Mouse (Mus musculus) ES-E14 (cell line): ENCODE results near the gene Crcp. TPM values are rescaled to one million over a fixed set of nuclear protein-coding genes. Genes with fewer than 3 reads are reported as not detected.

Source experiments
- DNase-seq: peaks from one replicate; pipeline ENCODE4 v3.0.0-alpha.2; 2013; ENCODE audit warnings: low read depth, low spot score
- H3K27ac ChIP-seq: 2 replicates; pipeline ENCODE4 v1.5.1; 2012; ENCODE audit warnings: low read depth, mild to moderate bottlenecking, low read length, moderate library complexity, mixed read lengths; ENCODE audit not compliant: poor library complexity, insufficient read depth, severe bottlenecking
- H3K36me3 ChIP-seq: 2 replicates; pipeline ENCODE4 v1.6.1; 2012; ENCODE audit warnings: mild to moderate bottlenecking, low read length, moderate library complexity, mixed read lengths; ENCODE audit not compliant: control insufficient read depth, poor library complexity, insufficient read depth, severe bottlenecking
- H3K4me1 ChIP-seq, 2 experiments: fragments of 150-350 bp in 1 of 2; sonication (generic) in 1 of 2; 2 replicates each; pipeline ENCODE4 v1.6.1; 2012; ENCODE audit warnings: low read length in 2 of 2, mild to moderate bottlenecking in 1 of 2, mixed read lengths in 1 of 2; ENCODE audit not compliant: control insufficient read depth in 2 of 2, insufficient read depth in 2 of 2, poor library complexity in 1 of 2
- H3K4me3 ChIP-seq, 2 experiments: fragments of 150-350 bp in 1 of 2; sonication (generic) in 1 of 2; 2 replicates each; pipeline ENCODE4 v1.5.1; 2012; ENCODE audit warnings: low read length in 2 of 2, low read depth in 1 of 2, mild to moderate bottlenecking in 1 of 2, mixed read lengths in 1 of 2; ENCODE audit not compliant: insufficient read depth in 1 of 2, poor library complexity in 1 of 2, severe bottlenecking in 1 of 2
- H3K9ac ChIP-seq: 2 replicates; pipeline ENCODE4 v1.6.1; 2012; ENCODE audit warnings: low read depth, mild to moderate bottlenecking, low read length, mixed read lengths; ENCODE audit not compliant: poor library complexity, insufficient read depth, severe bottlenecking
- H3K9me3 ChIP-seq: fragments of 150-350 bp; sonication (generic); 2 replicates; pipeline ENCODE4 v1.6.1; 2012; ENCODE audit warnings: low read depth, mild to moderate bottlenecking, low read length; ENCODE audit not compliant: control insufficient read depth, insufficient read depth
- CHD2 ChIP-seq: IDR thresholded peaks from 2 replicates; pipeline ENCODE4 v1.6.1; 2014; ENCODE audit warnings: mild to moderate bottlenecking, low read depth, low read length, inconsistent platforms
- HCFC1 ChIP-seq: IDR thresholded peaks from 2 replicates; pipeline ENCODE4 v1.6.1; 2012; ENCODE audit warnings: low read length, inconsistent platforms, borderline replicate concordance; ENCODE audit not compliant: insufficient read depth
- MAFK ChIP-seq: IDR thresholded peaks from 2 replicates; pipeline ENCODE4 v1.6.1; 2014; ENCODE audit warnings: mild to moderate bottlenecking, low read depth, low read length, inconsistent platforms; ENCODE audit not compliant: insufficient read depth
- ZC3H11A ChIP-seq: IDR thresholded peaks from 2 replicates; pipeline ENCODE4 v1.6.1; 2012; ENCODE audit warnings: low read depth, mild to moderate bottlenecking, inconsistent platforms, low read length, borderline replicate concordance
- ZNF384 ChIP-seq: IDR thresholded peaks from 2 replicates; pipeline ENCODE4 v1.6.1; 2012; ENCODE audit warnings: low read depth, low read length, inconsistent platforms
- in situ Hi-C, 2 experiments: fragments of 600-800 bp; cut with MboI; formaldehyde crosslinking; loops; one replicate each; pipeline ENCODE4 v1.15.1; 2025; ENCODE audit warnings: low sequenced_read_pairs in 2 of 2, inconsistent platforms in 1 of 2; ENCODE audit not compliant: unreplicated experiment in 2 of 2
- total RNA-seq: library from RNA; depleted of rRNA; stranded (reverse); fragments of 300-350 nt; gene quantifications from 2 replicates; pipeline ENCODE4 v1.2.3, GENCODE M21; 2012

Gene Crcp
- total RNA-seq, 1 experiment = 30.8 TPM

DNA sequence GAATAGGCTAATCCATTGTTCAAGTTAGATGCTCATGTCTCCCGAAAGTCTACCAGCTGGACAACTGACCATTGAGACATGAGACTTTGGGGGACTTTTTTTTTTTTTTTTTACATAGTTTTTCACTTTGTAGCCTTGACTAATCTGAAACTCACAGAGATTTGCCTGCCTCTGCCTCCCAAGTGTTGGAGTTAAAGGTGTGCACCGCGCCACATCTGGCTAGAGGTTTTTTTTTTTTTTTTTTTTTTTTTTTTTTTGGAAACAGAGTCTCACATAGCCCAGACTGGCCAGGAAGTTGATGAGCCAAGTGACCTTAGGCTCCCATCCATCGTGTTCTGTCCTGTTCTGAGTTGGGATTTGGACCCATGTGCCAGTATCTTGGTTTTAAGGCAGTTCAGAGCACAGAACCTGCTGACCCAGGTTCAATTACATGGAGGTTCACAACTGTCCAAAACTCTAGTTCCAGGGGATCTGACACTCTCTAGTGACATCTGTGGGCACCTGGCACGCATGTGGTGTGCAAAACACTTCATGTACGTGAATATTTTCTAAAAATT lies 21.0 kb upstream of the Crcp start:
- Histone ChIP-seq H3K4me1 (peaks cover under 1 to 4% of the 10 kb centered on the region in 2 experiments; a peak in 2 of 4 replicates), H3K4me3 (no peak overlapping the region), H3K27ac (no peak overlapping the region), H3K36me3 (peaks cover 7% of the 10 kb centered on the region; the same call in 1 of the 2 replicates), H3K9ac (no peak overlapping the region), H3K9me3 (no peaks in the 10 kb centered on the region)
- DNase-seq = no peak
- no peak for TF ChIP-seq HCFC1
- TF ChIP-seq ZNF384 = peak; percentile 53; the same call in 1 of the 2 replicates
- in situ Hi-C loops = no loop called here

DNA sequence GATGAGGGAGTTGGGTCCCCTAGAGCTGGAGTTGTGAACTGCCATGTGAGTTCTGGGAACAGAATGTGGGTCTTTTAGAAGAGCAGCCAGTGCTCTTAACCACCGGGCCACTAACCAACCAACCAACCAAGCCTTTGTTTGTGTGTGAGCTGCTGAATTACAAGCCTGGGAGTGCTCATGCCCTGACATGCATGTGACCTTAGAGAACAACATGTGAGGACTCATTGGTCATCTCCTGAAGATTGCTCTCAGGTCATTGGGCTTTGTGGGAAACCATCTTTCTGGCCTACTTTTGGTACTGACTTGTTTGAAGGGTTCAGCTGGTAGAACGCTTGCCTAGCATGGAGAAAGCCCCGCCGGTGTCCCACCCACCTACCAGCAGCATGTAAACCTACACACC lies 19.3 kb upstream of the Crcp start:
- H3K4me3 ChIP-seq = no peak overlapping the region
- H3K27ac ChIP-seq = peak overlapping the region; percentile 11; the same call in 1 of the 2 replicates
- no peaks in the 10 kb centered on the region for H3K9me3 ChIP-seq
- H3K9ac ChIP-seq = no peak overlapping the region
- H3K4me1 ChIP-seq = no peaks in the 10 kb centered on the region
- TF ChIP-seq ZC3H11A (no peak), ZNF384 (no peak), CHD2 (no peak)
- in situ Hi-C loops = no loop called here
- no peak for DNase-seq
- H3K36me3 ChIP-seq = peaks cover 7% of the 10 kb centered on the region; the same call in 1 of the 2 replicates

DNA sequence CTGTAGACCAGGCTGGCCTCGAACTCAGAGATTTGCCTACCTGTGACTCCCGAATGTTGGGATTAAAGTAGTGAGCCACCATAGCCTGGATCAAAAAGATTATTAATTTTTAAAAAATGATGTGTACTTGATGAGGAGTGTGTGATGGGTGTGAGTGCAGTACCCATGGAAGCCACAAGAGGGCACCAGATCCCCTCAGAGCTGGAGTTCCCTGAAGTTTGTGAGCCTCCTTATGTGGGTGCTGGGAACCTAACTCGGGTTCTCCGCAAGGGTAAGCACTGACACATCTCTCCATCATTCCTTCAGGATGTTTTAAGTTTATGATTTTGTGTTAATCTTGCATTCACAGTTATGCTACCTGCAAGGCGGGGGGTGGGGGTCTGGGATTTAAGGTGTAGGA lies 18.1 kb upstream of the Crcp start:
- in situ Hi-C loops = no loop called here
- Histone ChIP-seq H3K4me3 (no peak overlapping the region), H3K9me3 (no peaks in the 10 kb centered on the region), H3K9ac (no peak overlapping the region), H3K36me3 (peaks cover 9% of the 10 kb centered on the region; the same call in 1 of the 2 replicates), H3K4me1 (no peaks in the 10 kb centered on the region), H3K27ac (no peak overlapping the region)
- TF ChIP-seq ZC3H11A (0 out of 2 replicates have a peak, but pooled peaks have one; percentile 13), MAFK (no peak), CHD2 (no peak), HCFC1 (no peak), ZNF384 (no peak)
- DNase-seq = no peak

DNA sequence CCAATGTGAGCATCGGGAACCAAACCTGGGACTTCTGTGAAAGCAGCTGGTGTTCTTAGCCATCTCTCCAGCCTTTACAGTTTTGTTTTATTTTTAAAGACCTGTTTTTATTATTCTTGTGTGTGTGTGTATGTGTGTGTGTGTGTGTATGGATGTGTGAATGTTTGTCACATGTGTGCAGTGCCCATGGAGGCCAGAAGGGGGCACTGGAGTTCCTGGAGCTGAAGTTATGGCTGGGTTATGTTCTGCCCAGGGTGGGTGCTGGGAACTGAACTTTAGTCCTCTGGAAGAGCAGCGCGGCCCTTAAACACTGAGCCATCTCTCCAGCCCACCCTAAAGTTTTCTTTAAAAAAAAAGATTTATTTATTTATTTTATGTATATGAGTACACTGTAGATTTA lies 14.0 kb upstream of the Crcp start:
- H3K9me3 ChIP-seq = no peaks in the 10 kb centered on the region
- peaks cover 21% of the 10 kb centered on the region; the same call in 1 of the 2 replicates for H3K36me3 ChIP-seq
- in situ Hi-C loops = no loop called here
- peaks cover 0 to 2% of the 10 kb centered on the region in 2 experiments; a peak in 1 of 4 replicates for H3K4me1 ChIP-seq
- no peak overlapping the region for H3K4me3 ChIP-seq
- no peak overlapping the region for H3K27ac ChIP-seq
- TF ChIP-seq ZNF384 = no peak
- TF ChIP-seq CHD2 = no peak
- no peak for TF ChIP-seq HCFC1
- no peak for TF ChIP-seq MAFK
- TF ChIP-seq ZC3H11A = no peak
- no peak overlapping the region for H3K9ac ChIP-seq
- no peak for DNase-seq

DNA sequence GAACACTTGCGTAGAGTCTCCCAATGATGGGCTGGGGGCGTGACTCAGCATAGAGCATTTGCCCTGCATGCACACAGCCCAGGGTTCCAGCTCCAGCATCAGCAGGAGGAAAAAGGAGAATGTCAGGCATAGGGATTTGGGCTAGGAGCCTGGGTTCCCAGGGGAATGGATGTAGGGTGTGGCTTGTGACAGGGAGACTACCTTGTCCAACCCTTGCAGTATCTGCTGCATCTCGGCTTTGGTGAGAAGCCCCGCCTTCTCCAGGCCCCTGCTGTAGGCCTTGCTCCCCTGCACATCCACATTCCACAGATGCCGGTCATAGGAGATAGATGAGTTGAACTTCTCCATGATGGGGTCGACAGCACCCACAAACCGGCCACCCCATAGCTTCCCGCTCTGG lies 9.6 kb upstream of the Crcp start:
- no peak overlapping the region for H3K9ac ChIP-seq
- no peak for DNase-seq
- H3K4me3 ChIP-seq = no peak overlapping the region
- TF ChIP-seq CHD2 (no peak), ZNF384 (no peak), ZC3H11A (no peak), HCFC1 (no peak), MAFK (no peak)
- H3K36me3 ChIP-seq = peaks cover 15% of the 10 kb centered on the region; the same call in 1 of the 2 replicates
- H3K27ac ChIP-seq = no peak overlapping the region
- H3K9me3 ChIP-seq = no peaks in the 10 kb centered on the region
- peaks cover 0 to 10% of the 10 kb centered on the region in 2 experiments; a peak in 2 of 4 replicates for H3K4me1 ChIP-seq
- in situ Hi-C loops = no loop called here
